Mouse (Mus musculus) cerebellum, postnatal 14 days (tissue): Measurements from ENCODE around the gene Gm17662.

Experiments used
- DNase-seq, 2 experiments: peaks; one replicate each; pipeline ENCODE4 v3.0.0; 2021; ENCODE audit warnings: mixed read lengths in 2 of 2

Gm17662 gene

GRCm38 (mm10) chr4:104888499-104889262, 31.6 kb downstream of the Gm17662 start:
- DNase-seq = no peak

GRCm38 (mm10) chr4:104891708-104892107, 34.6 kb downstream of the Gm17662 start:
- DNase-seq = peak; percentile 68 to 75

GRCm38 (mm10) chr4:104893588-104893987, 36.5 kb downstream of the Gm17662 start:
- peak in 1 of 2 experiments; percentile 23 for DNase-seq

- peak; percentile 75 to 82 for DNase-seq
Measured at GRCm38 (mm10) chr4:104894004-104894734, 37.0 kb downstream of the Gm17662 start.

- DNase-seq = peak; percentile 71 to 72
Measured at GRCm38 (mm10) chr4:104902836-104903235, 45.7 kb downstream of the Gm17662 start.

GRCm38 (mm10) chr4:104905049-104905448, 47.9 kb downstream of the Gm17662 start:
- no peak for DNase-seq
